Mouse (Mus musculus) liver, adult 2 months (tissue): ENCODE results near the gene Ddn.

ENCODE experiments used
- CTCF ChIP-seq: fragments of 200-500 bp; IDR thresholded peaks from 2 replicates; pipeline ENCODE4 v1.5.1; 2011; ENCODE audit warnings: low read depth, low read length, control low read depth
- POLR2A ChIP-seq: fragments of 200-500 bp; IDR thresholded peaks from 2 replicates; pipeline ENCODE4 v1.6.1; 2011; ENCODE audit warnings: low read length, control low read depth; ENCODE audit not compliant: insufficient read depth; ENCODE audit errors: extremely low read depth

DNA sequence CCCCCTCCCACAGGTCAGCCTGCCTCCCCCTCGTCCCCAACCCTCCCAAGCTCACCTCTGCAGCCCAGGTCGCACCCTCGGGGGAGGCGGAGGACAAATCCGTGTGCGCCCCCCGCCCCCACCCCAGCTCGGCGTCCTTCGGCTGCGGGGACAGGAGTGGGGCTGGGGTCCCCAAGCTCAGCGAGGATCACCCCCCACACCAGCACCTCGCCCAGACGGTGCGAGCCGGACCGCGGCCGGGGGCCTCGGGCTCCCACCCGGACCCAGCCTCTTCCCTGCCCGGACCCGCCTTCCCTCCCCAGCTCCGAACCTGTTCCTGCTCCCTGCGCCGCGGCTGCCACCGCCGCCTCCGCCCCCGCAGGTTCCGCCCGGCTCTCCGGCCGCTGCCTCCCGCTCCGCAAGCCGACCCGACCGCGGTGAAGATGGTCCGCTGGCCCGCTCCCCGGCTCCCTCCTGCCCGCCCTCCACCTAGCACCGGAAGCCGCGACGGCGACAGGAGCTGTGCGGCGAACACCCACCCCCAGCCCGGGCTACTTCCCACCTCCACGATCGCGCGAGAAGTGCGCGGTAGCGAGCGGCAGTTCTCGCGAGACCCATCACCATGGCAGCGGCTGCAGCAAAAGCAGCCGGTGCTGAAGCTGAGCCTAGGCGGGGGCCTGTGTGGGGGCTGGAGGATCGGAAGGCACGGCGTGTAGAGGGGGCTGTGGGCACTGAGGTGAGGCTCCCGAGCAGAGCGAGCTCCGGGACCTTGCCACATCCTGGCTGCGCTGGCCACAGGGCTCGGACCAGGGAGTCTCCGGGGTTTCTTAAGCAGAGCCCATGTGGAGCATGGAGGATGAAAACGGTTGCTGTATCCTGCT, 46.4 kb downstream of the Ddn start, which contains the start of gene Arf3:
- peak; percentile 86 for TF ChIP-seq POLR2A
- TF ChIP-seq CTCF: no peak
